Mouse (Mus musculus) T-cell, adult 66 days (primary cell): ENCODE measurements around the gene Rpa1. TPM values are rescaled to one million over a fixed set of nuclear protein-coding genes. Genes with fewer than 3 reads are reported as not detected.

Experiments used
- total RNA-seq, 2 experiments: library from RNA; stranded (reverse); gene quantifications; 3 replicates in 1 of 2; 4 replicates in 1 of 2; pipeline ENCODE4 v1.2.4; 2023

Rpa1 gene
- total RNA-seq: 100 to 1,000 TPM; 155 to 156 TPM

GRCm38 (mm10) chr11:75348199-75348889, at the start of gene Rpa1, which contains the start of gene Smyd4:
TSS of gene Rpa1 (minus strand) at chr11:75348324.
TSS of gene Smyd4 (plus strand) at chr11:75348433.

Other genes starting within 250 kb of the Rpa1 start
- gene Hic1, start 178.8 kb downstream of the Rpa1 start, total RNA-seq: 1 to 10 TPM; 2.7 to 5.0 TPM
- 10 to 100 TPM; 10.9 to 12.1 TPM for gene Ovca2, start 169.5 kb downstream of the Rpa1 start, total RNA-seq
- gene Dph1, start 157.1 kb downstream of the Rpa1 start, total RNA-seq: 10 to 100 TPM; 21.2 to 23.1 TPM
- 10 to 100 TPM; 18.1 to 18.7 TPM for gene Rtn4rl1, start 154.5 kb downstream of the Rpa1 start, total RNA-seq
- gene Smyd4, start 109 bp upstream of the Rpa1 start, total RNA-seq: 10 to 100 TPM; 11.6 to 14.8 TPM
- gene Serpinf1, start 74.4 kb upstream of the Rpa1 start, total RNA-seq: not detected
- under 1 TPM in 1 of 2 experiments, not detected in 1; 0.67 TPM for gene Serpinf2, start 91.3 kb upstream of the Rpa1 start, total RNA-seq
- gene Wdr81, start 106.4 kb upstream of the Rpa1 start, total RNA-seq: 10 to 100 TPM; 26.9 to 27.0 TPM
- 1 to 10 TPM in 1 of 2 experiments, not detected in 1; 2.0 TPM for gene Tlcd2, start 113.4 kb upstream of the Rpa1 start, total RNA-seq
- gene Prpf8, start 138.5 kb upstream of the Rpa1 start, total RNA-seq: 100 to 1,000 TPM; 193 to 211 TPM
- not detected for gene Rilp, start 161.8 kb upstream of the Rpa1 start, total RNA-seq
- under 1 TPM in 1 of 2 experiments, not detected in 1; 0.21 TPM for gene Scarf1, start 165.2 kb upstream of the Rpa1 start, total RNA-seq
- 10 to 100 TPM; 67.1 to 70.3 TPM for gene Slc43a2, start 183.4 kb upstream of the Rpa1 start, total RNA-seq
- gene Pitpna, start 239.8 kb upstream of the Rpa1 start, total RNA-seq: 100 to 1,000 TPM; 226 to 230 TPM